Mouse (Mus musculus) gastrocnemius, postnatal 4 days (tissue): ENCODE measurements around the gene Slc9b1. TPM values are rescaled to one million over a fixed set of nuclear protein-coding genes. Genes with fewer than 3 reads are reported as not detected.

ENCODE experiments used
- DNase-seq, 2 experiments: peaks; one replicate each; pipeline ENCODE4 v3.0.0; 2021 to 2022; ENCODE audit warnings: low spot score in 2 of 2, mixed read lengths in 2 of 2
- total RNA-seq, 2 experiments: library from RNA; stranded (reverse); gene quantifications; 2 replicates each; pipeline ENCODE4 v1.2.3; 2021

Gene Slc9b1
- total RNA-seq, 2 experiments from 2014 or later: 0.29 to 0.31 TPM

- DNase-seq: no peak
Observed at GRCm38 (mm10) chr3:135379868-135380267, 32.0 kb downstream of the Slc9b1 start.

- DNase-seq: no peak
Observed at GRCm38 (mm10) chr3:135393186-135393585, 45.4 kb downstream of the Slc9b1 start.

DNA sequence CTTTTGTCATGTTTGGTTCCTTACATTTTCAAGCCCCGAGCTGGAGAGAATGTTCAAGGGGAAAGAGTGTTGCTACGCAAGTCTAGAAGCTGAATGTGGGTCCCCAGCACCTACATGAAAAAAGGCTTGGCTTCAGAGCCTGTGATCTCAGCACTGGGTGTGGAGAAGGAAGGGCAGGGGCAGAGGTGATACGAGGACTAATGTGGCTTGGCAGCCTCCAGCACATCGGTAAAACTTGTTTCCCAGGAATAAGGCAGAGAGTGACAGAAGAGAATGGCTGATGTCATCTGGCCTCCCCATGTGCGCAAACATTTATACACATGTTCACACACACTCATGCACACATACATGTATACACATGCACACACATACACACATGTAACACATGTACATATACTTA, 47.3 kb downstream of the Slc9b1 start:
- DNase-seq: no peak

GRCm38 (mm10) chr3:135396081-135396480, 48.3 kb downstream of the Slc9b1 start:
- DNase-seq: no peak

- no peak for DNase-seq
Observed at GRCm38 (mm10) chr3:135397112-135397511, 49.3 kb downstream of the Slc9b1 start.

GRCm38 (mm10) chr3:135402201-135402658, 54.4 kb downstream of the Slc9b1 start:
- DNase-seq: peak; percentile 67 to 88

DNA sequence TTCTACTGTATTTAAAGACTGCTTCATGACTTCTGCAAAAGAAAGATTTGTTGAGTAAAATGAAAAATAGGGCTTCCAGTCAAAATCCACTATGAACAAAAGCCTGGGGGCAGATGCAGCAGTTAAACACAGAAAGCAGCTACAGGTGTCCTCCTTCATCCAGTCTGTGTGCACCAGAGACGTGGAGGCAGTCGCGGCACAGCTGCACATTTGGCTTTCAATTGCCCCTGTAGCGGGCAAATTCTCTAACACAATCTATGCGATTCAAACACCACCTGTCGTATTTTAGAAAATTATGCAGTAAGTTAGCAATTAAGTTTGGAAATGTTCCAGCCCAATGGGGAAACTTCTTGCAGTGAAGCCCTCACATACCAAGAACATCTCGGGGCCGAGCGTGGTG, 55.4 kb downstream of the Slc9b1 start:
- DNase-seq: no peak

DNA sequence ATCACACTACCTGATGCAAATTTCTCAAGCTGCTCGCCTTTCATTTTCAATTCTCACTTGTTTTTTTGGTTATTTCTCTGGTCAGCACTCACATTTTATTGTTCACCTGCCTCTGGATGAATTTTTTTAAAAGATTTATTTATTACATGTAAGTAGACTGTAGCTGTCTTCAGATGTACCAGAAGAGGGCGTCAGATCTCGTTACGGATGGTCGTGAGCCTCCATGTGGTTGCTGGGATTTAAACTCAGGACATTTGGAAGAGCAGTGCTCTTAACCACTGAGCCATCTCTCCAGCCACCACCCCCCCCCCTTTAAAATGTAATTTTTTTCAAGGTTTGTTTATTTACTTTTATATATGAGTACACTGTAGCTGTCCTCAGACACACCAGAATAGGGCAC, 56.0 kb downstream of the Slc9b1 start:
- no peak for DNase-seq

DNA sequence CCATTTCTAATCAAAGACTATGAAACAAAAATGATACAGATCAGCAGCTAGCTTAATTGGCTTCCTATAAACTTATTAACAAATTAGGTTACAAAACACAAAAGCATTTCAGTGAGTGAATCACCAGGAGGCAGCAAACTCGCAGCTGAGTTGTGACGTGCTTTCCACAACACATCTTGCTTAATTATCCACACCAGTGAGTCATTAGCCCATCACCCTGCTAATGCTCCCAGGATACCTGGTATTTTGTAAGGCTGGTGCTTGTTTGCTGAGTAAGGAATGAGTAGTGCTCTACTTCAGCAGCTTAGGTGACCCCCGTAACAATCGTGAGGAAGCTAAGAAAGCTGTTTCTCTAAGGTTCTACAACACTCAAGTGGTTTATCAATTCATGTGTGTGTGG, 56.8 kb downstream of the Slc9b1 start:
- no peak for DNase-seq

- DNase-seq: no peak
Observed at GRCm38 (mm10) chr3:135407351-135407750, 59.5 kb downstream of the Slc9b1 start.

DNA sequence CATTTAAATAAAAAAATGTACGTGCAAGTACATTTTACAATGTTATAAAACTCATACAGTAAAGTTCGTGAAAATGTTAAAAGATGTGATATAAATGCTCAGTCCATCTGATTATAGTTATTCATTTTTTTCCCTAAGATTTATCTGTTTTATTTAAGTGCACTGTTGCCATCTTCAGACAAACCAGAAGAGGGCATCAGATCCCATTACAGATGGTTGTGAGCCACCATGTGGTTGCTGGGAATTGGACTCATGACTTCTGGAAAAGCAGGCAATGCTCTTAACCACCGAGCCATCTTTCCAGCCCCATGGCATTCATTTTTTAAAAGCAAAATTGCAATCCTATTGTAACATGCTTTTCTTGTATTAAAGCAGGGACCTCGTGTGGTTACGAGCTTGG, 61.4 kb downstream of the Slc9b1 start:
- DNase-seq: no peak

- DNase-seq: no peak
Observed at GRCm38 (mm10) chr3:135411056-135411455, 63.2 kb downstream of the Slc9b1 start.

GRCm38 (mm10) chr3:135411824-135412223, 64.0 kb downstream of the Slc9b1 start:
- no peak for DNase-seq

DNA sequence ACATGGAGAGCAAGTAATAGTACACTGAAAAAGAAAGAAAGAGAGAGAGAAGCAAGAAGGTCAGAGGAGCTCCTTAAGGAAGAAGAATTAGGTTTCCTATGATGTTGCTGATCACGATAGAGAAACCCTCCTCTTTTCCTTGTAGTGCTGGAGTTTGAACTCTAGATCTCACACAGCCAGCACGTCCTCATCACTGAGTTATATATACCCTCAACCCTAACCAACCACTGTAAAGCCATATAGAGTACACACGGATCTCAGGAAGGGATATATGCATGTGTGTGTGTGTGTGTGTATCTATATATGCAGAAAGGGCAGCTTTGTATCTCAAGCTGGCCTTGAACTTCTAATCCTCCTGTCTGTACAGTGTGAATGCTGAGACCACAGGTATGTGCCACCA, 69.4 kb downstream of the Slc9b1 start:
- no peak for DNase-seq

DNA sequence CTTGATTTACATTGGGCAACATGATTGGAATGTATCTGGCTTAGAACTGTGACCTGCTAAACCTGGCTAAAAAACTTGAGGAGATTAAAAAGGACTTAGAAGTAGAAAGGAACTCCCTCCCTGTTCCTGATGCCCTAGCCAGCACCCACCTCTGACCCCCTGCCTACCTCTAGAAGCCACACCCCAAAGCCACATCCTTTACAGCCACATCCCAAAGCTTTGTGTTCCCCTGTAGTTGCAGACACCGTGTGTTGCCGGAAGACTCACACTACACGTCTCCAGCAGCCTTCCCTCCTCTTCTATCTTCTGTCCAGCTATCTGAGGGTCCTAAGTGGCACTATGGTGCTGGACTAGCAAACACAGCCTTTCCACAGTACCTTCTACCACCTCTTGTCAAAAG, 70.0 kb downstream of the Slc9b1 start:
- no peak for DNase-seq

DNA sequence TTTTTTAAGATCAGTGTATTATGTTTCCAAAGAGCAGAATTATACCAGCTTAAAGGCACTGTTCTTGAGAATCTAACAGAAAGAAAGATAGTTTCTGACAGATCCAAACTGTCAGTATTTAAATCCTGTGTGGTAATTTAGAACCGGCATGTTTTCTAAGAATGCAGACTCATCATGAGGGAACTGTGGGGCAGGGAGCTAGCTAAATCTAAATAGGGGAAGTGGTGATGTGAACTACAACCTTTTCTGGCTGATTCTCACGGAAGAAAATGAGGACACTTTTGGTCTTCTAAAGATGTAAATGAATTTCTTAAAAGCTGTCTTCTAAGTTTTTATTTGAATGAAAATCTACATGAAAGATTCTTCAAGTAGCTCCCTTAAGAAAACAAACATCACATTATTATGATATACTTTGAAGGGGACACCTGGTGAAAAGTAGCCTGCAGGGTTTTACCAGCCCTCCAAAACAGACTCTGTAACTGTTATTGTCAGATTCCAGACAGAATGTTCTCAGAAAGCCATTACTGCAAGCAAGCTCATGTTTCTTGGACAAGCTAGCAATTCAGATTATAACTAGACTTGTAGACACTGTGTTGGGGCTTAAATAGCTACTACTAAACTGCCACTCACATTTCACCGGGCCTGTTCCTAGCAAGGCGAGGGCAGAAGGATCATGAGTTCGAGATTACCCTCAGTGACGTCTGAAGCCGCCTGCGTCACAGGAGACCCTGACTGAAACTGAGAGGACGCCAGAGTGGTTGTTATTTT, 72.9 kb downstream of the Slc9b1 start:
- DNase-seq: no peak

GRCm38 (mm10) chr3:135421310-135421594, 73.4 kb downstream of the Slc9b1 start:
- DNase-seq: no peak

DNA sequence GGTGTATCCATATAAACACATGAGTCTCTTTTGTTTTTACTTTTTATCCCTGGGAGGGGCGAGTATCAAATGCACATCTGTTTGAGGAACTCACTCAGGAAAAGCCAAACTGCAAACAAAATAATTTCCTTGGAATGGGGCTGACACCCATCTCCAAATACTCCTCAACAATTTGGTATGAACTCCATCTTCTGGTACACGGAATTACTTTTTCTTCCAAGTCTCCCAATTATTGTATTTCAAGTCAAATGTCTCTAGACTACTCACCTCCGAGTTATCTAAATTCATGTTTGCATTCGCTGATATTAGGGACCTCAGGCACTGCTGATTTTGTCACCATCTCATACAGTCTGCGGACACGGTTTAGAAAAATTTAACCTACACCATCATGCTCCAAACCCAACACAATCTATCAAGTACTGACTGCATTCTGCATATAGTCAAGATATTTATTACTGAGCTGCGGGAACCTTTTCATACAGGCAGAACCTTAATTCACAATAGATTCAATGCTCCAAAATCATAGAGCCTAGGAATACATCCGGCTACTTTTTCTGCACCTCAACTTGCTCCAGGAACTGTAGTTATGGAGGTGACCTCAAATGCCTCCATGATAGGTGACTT, 74.5 kb downstream of the Slc9b1 start:
- no peak for DNase-seq

- DNase-seq: peak; percentile 82 to 86
Observed at GRCm38 (mm10) chr3:135422856-135423607, 75.2 kb downstream of the Slc9b1 start.

DNA sequence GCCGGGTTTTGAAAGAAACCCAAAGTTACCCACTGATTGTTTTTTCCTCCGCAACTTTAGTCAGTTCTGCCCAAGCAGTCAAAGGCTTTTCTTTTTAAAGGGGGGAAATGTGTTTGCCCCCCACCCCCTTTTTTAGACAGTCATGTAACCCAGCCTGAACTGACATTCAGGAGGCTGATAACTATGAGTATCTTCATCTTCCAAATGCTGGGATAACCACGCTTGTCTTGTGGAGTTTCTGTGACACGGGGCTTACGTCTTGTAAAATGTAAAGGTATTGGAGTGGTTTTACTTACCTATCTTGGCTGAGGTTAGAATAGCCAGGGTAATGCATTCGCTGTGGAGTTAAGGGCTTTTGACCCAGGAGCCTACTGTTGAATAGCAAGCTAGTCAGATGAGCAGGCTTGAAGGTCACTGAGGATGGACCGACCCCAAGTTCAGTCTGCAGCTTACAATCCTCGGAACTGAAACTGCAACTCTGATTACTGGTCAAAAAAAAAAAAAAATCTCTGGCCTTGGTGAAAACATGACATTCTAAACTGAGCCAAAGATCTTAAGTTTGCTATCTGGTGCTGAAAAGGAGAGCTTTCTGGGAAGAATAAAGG, 75.9 kb downstream of the Slc9b1 start, which contains the start of gene Cisd2:
Cisd2 (minus strand) TSS at position 318 of the 605 bp plus-strand sequence.
- no peak for DNase-seq

DNA sequence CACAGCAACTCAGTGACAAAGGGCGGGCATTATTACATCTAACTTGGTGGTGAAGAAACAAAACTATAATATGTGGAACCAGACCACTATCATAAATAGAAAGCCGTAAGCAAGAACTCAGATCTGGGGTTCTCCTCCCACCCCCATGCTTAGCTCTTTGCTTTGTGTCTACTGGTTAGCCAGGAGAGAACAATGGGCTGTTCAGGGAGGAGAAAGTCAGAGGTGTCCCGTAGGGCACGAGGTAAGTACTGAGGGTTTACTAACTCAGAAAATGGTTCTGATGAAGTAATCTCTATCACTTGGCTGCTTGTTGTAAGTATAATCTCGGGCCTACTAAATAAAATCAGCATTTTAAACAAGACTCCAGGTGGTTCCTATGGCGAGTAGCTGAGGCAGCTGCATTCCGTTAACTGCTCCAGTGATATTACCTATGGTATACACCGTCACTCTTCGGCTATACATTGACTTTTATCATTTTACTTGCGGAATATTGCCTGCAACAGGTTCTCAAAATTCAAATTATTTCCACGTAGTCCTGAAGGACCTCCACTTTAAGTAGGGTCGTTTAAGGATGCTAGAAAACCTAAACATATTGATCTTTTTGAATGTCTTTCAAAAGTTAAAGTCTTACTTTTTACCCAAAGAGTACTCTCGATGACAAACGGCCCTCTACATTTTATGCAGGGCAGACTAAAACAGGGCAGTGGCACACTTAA, 89.2 kb downstream of the Slc9b1 start:
- no peak for DNase-seq
